Mouse (Mus musculus) adrenal gland, adult 10 weeks (tissue): Measurements from ENCODE around the gene Olfr479. TPM values are rescaled to one million over a fixed set of nuclear protein-coding genes. Genes with fewer than 3 reads are reported as not detected.

Experiments
- polyA plus RNA-seq: library from polyadenylated mRNA; stranded (reverse); fragments of 350-450 nt; fragmentation: Illumina TruSeq; extraction: RNeasy Lipid Tissue Mini Kit (QIAGEN cat#74804); gene quantifications from one replicate; pipeline ENCODE4 v1.2.3, GENCODE M21; 2014; ENCODE audit warnings: low read depth, low replicate concordance

Olfr479 gene
- polyA plus RNA-seq: not detected

DNA sequence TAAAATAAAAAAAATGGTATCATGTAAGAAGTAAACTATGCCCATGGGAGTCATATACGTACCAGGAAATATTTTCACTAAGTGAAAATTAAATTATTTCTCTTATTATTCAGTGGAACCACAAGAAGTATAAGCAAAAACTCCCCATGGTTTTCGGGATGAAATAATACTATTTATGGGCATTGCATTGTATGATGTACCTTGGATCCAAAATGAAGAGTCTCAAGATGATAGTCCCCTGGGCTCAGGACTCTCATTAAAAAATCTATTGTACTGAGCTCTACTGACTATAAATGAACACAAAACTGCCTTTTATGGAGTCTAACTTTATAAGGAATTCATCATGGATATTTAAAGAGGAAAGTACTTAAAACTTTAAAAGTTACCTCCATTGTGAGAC is at the start of gene Olfr479:
TSS of gene Olfr479 (plus strand) at position 301 of the 400 bp plus-strand sequence.

DNA sequence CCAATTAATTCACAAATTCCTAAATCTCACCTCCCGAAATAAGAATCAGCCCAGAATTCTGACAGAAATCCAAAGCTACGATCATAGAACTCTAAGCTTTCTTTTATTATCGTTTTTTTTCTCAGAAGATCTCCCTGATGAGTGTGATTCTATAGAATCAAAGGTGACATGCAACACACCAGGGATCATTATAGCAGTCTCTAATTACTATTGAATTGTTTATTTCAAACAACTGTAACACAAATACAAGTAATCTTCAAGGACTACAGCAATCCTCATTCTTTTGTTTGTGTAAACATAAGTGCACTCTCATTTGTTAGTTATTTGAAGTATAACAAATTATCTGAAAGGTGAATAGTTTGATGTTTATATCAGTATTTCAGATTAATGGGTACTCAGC is 16.6 kb upstream of the Olfr479 start, which contains the start of gene Olfr478:
TSS of gene Olfr478 (minus strand) at position 101 of the 400 bp plus-strand sequence.

DNA sequence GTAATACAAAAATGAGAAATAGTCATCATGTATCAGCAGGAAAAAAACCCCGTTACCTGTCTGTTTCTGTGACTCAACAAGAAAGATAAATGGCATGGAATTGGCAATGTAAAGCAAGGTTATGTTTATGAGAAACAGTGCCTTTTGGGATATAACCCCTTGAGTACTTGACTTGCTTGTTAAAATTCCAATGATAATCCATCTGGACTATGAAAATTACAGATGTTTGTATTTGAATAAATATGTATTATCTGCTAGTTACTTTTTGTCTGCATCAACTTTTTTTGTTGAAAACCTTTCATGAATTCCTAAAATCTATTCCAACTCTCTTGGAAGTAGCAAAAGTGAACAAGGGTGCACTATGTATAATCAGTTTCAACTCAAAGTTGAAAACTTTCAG is 16.8 kb downstream of the Olfr479 start, which contains the start of gene Olfr480:
TSS of gene Olfr480 (minus strand) at position 101 of the 400 bp plus-strand sequence.

DNA sequence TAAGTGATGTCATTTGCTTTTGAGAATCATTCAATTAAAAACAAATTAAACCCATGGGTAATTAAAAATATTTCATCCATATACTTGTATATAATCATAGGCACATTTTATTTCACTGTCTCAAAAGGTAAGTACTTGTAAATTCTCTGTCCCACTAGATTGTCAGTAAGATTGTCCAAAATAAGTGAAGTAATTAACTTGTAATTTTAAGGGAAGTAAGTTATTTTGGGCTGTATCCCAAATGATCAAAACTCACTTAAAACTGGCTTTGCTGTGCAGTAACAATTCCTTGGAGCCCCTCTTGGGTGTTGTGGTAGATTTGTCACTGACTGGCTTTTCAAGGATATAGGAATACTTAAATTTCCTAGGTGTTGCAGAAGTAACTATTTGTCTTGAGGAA is 29.1 kb downstream of the Olfr479 start, which contains the start of gene Olfr481:
TSS of gene Olfr481 (plus strand) at position 301 of the 400 bp plus-strand sequence.

DNA sequence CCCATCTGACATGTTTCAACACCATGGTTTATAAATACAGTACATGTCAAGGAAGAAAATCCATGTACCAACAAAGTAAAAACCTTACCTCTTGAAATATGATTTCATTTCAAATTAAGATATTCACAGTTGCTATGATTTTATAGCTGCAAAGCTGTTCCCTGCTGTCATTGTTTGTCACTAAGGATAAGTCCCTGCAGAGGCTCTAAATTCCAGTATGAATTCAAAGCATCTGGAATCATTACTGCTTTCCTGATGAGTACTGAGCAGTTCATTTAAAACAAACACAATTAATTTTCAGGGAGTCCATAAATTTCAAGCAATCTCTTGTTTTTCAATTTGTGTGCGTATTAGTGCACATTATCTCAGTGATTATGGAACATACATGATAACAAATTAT is 47.0 kb downstream of the Olfr479 start, which contains the start of gene Olfr482:
TSS of gene Olfr482 (minus strand) at position 101 of the 400 bp plus-strand sequence.

DNA sequence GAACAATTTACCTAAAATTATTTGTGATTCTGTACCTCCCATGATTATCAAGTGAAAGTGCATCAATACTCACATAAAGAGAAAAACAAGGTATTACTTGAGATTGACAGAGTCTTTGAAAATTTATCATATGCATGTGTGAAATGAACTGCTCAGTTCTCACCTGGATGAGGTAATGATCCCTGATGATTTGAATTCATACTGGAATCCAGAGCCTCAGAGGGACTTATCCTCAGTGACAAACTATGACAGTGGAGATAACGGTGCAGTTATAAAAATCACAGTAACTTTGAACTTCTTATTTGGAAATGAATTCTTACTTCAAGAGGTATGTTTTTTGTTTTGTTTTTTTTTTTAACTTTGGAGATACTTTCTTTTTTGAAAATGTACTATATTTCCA is 50.1 kb downstream of the Olfr479 start, which contains the start of gene Olfr483:
TSS of gene Olfr483 (plus strand) at position 301 of the 400 bp plus-strand sequence.

Other genes with a start within 250 kb of the Olfr479 start
- not detected for gene Ovch2, start 249.5 kb upstream of the Olfr479 start, polyA plus RNA-seq
- gene Olfr467, start 238.4 kb upstream of the Olfr479 start, polyA plus RNA-seq: not detected
- gene Olfr469, start 225.2 kb upstream of the Olfr479 start, polyA plus RNA-seq: not detected
- gene Olfr470, start 203.2 kb upstream of the Olfr479 start, polyA plus RNA-seq: not detected
- gene Olfr472, start 152.8 kb upstream of the Olfr479 start, polyA plus RNA-seq: not detected
- gene Olfr473, start 120.2 kb upstream of the Olfr479 start, polyA plus RNA-seq: not detected
- gene Olfr474, start 96.0 kb upstream of the Olfr479 start, polyA plus RNA-seq: not detected
- not detected for gene Olfr476, start 85.9 kb upstream of the Olfr479 start, polyA plus RNA-seq
- gene Olfr477, start 64.0 kb upstream of the Olfr479 start, polyA plus RNA-seq: not detected
- gene Olfr478, start 16.7 kb upstream of the Olfr479 start, polyA plus RNA-seq: not detected
- not detected for gene Olfr480, start 16.7 kb downstream of the Olfr479 start, polyA plus RNA-seq
- not detected for gene Olfr481, start 29.2 kb downstream of the Olfr479 start, polyA plus RNA-seq
- not detected for gene Olfr482, start 46.9 kb downstream of the Olfr479 start, polyA plus RNA-seq
- gene Olfr483, start 50.2 kb downstream of the Olfr479 start, polyA plus RNA-seq: not detected
- not detected for gene Olfr484, start 76.8 kb downstream of the Olfr479 start, polyA plus RNA-seq
- not detected for gene Olfr485, start 109.2 kb downstream of the Olfr479 start, polyA plus RNA-seq
- not detected for gene Olfr486, start 122.0 kb downstream of the Olfr479 start, polyA plus RNA-seq
- not detected for gene Olfr487, start 163.9 kb downstream of the Olfr479 start, polyA plus RNA-seq
- gene Olfr488, start 207.7 kb downstream of the Olfr479 start, polyA plus RNA-seq: not detected
- not detected for gene Olfr490, start 238.2 kb downstream of the Olfr479 start, polyA plus RNA-seq